Mouse (Mus musculus) neutrophil, adult 5-6 weeks (primary cell): ENCODE results near the gene Npb. TPM values are rescaled to one million over a fixed set of nuclear protein-coding genes. Genes with fewer than 3 reads are reported as not detected.
"Not testable (repeated sequence)": the region's sequence is repeated elsewhere in the genome, so short reads cannot be mapped to it uniquely, and the experiment has no call there.

Experiments used
- ATAC-seq: fragments of 151-379, 151-347 bp; 2 replicates; pipeline ENCODE4 v1.8.0; 2017; ENCODE audit warnings: mild to moderate bottlenecking, moderate TSS enrichment; ENCODE audit not compliant: insufficient number of reproducible peaks, poor library complexity, low FRiP score, severe bottlenecking; ENCODE audit errors: extremely low read depth
- total RNA-seq: library from RNA; stranded (forward); fragments of 200-1000 nt; gene quantifications from 2 replicates; pipeline ENCODE4 v1.2.3, GENCODE M21; 2017

The Npb gene
- total RNA-seq, 1 experiment from 2014 or later: not detected

- ATAC-seq: no peak
These were observed 29.5 kb upstream of the Npb start for GRCm38 (mm10) chr11:120578694-120579243.

- ATAC-seq: peak; percentile 28; the same call in 1 of the 2 replicates
These were observed 28.8 kb upstream of the Npb start for GRCm38 (mm10) chr11:120579316-120580107.

DNA sequence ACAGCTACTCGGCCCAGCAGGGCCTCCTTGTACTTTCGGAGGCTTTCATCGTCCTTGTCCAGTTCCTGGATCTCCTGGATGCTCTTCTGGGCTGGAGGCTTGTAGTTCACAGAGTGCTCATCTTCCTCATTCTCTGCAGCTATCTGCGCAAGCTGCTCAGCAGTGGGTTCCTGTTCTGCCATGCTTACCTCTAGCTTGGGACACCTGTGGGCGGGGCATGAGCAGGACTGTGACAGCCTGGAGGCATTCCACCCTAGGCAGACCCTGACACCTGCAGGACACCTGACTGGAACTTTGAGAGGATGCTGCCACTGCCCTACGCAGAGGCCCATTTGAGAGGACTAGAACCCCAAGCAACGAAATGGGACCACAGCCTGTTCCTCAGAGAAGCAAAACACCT lies 28.1 kb upstream of the Npb start:
- peak; percentile 55 for ATAC-seq

- ATAC-seq: no peak
These were observed 27.4 kb upstream of the Npb start for GRCm38 (mm10) chr11:120580871-120581331.

DNA sequence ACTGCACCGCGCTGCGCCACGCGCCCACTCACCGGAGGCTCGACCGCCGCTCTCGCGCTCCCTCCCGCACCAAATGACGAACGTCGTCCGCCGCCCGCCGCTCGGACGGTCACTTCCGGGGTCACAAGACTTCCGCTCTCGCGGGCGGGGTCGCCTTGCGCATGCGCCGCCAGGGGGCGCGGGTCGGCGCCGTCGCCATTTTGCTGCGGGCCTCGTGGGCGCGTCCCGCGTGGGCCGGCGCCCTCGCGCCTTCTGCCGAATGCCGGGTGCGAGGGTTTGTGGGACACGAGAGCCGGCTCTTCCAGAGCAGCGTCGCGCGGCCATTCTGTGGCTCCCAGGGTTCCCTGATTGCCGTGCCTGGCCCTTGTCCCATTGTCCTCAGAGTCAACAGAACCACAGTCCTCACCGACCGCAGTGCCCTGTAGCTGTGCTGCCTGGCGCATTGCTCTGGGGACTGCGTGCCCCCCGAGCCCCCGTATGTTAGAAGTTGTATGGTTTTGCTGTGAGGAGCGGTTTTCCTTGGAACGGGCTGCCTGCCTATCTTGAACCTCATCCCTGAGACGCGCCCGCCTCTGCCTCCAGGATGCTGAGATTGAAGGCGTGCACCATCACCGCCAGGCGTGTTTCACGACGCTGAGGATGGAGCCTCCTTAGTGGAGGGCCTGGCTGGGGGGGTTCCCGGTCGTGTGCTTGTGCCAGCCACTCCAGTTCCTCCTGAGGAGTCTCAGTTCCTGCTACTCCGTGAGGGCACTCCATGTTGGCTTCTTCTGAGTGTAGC lies 26.6 kb upstream of the Npb start, which contains the start of gene Arhgdia:
Gene Arhgdia, minus strand, starts transcription at position 135 of the 778 bp plus-strand sequence.
- ATAC-seq: peak; percentile 23; the same call in 1 of the 2 replicates

GRCm38 (mm10) chr11:120582268-120582981 lies 25.9 kb upstream of the Npb start:
- ATAC-seq: peak; percentile 27; the same call in 1 of the 2 replicates

GRCm38 (mm10) chr11:120582982-120583293 lies 25.3 kb upstream of the Npb start:
- ATAC-seq: not testable (repeated sequence)

- ATAC-seq: no peak
These were observed 24.3 kb upstream of the Npb start for GRCm38 (mm10) chr11:120583937-120584336.

- ATAC-seq: no peak
These were observed 19.7 kb upstream of the Npb start for GRCm38 (mm10) chr11:120588531-120588930.

GRCm38 (mm10) chr11:120597240-120598235 lies 10.7 kb upstream of the Npb start:
- ATAC-seq: no peak

DNA sequence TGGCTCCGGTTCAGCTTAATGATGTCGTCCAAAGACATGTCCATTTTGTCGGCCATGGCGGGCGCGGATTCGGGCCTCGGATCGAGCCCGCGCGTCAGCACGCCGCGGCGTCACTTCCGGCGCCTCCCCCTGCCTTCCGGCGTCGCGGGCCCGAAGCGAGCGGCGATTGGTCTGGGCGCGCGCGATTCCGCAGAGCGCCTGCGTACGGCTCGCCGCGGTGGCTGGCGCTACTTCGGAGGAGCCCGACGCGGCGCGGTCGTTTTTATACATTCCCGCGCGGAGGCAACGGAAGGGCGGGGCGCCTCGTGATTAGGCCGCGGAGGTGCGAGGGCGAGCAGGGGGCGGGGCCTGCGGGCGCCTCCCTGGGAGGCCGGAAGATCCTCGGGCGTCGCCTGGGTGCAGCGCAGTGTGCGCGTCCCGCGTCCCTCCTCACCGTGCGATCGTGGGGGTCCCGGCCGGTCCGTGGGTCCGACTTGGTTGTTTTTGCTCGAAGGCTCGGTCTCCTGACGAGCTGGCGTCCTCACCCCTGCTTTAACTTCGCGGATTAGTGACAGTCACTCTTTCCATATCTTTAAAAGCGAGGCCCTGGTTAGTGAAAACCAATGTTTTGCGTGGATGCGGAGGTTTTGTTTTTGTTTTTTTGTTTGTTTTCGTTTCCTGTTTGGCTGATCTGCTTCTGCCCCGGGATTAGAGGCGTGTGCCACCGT lies 9.8 kb upstream of the Npb start, which contains the start of the genes Alyref and Anapc11:
Gene Alyref, minus strand, starts transcription at position 83 of the 707 bp plus-strand sequence.
Gene Anapc11, plus strand, starts transcription at position 139 of the 707 bp plus-strand sequence.
- ATAC-seq: peak; percentile 92

DNA sequence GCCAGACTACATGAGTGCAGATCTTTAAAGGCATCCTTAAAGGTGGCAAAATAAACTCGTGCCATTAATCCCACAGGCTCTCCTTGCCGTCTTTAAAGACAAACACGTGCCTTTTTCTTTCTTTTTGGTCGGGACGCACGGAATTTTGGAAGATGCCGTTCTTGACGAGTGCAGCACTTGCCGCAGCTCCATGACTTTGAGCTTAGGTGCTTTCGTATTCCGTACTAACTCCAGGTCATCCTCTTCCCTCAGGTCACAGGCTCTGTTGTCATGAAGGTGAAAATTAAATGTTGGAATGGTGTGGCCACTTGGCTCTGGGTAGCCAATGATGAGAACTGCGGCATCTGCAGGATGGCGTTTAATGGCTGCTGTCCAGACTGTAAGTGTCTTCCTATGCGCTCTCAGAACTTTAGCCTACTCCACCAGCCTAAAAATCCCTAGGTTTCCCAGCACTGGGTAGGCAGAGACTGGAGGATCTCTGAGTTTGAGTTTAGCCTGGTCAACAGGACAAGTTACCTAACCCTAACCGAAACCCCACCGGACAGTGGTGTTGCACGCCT lies 9.2 kb upstream of the Npb start:
- ATAC-seq: no peak

DNA sequence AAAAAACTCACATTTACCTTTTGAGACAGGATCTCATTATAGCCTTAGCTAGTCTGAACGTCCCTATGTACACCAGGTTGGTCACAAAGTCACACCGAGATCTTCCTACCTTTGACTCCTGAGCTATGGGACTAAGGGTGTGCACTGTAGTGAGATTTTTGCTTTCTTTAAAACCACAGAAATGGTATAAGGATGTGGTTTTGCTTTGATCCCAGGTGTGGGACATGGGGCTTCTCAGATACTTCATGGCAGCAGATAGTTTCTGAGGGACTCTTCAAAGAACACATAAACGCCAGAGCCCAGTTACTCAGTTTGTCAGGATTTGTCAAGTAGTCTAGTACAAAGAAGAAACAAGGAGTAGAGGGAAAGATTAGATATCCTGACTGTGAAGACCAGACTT lies 7.6 kb upstream of the Npb start:
- no peak for ATAC-seq

DNA sequence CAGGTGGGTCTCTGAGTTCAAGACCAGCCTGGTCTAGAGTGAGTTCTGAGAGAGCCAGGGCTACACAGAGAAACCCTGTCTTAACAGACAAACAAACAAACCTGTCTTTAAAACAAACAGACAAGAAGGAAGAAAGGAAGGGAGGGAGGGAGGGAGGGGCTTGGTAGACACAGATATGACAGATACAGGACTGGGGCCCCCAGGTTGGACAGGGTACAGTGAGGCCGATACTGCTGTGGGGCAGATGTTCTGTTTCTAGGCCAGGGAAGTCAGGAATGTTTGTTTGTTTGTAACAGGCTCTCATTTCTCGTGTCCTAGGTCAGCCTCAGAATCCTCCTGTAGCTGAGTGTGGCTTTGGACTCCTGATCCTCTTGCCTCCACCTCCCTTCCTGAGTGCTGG lies 4.7 kb upstream of the Npb start:
- no peak for ATAC-seq

DNA sequence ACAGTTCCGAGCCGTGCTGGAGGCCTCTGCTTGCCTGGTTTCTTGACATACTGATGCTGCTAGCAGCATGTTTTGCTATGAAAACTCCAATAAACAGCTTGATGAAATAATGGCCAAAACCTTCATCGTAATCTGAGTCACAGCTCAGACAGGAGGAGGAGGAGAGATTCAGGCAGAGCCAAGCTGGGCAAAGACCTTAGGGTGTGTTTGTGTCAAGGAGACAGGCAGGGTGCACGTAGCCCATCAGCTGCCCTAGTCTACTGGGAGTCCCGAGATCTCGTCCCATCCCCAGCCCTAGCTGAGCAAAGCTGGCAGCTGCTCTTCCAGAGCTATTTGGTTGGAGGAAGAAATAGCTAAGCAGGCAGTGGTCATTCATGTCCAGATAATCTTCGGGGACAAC lies 2.6 kb upstream of the Npb start:
- ATAC-seq: no peak

DNA sequence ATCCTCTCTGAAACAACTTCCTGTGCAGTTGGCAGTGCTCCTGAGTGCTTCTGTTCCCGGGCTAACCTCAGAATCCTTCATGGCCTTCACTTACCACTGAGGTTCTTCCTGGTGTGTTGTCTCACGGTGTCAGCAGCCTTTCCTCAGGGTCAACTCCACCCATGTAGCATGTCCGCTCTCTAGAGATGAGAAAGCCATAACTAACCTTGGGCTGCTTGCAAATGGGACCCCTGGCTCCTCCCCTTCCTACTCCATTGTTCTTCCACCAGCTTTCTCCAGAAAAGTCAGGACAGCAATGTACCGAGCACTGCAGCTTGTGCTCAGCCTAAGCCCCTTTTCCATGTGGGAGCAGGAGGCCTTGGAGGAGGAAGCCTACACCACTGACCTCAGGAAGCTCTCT lies 1.5 kb upstream of the Npb start:
- ATAC-seq: no peak

DNA sequence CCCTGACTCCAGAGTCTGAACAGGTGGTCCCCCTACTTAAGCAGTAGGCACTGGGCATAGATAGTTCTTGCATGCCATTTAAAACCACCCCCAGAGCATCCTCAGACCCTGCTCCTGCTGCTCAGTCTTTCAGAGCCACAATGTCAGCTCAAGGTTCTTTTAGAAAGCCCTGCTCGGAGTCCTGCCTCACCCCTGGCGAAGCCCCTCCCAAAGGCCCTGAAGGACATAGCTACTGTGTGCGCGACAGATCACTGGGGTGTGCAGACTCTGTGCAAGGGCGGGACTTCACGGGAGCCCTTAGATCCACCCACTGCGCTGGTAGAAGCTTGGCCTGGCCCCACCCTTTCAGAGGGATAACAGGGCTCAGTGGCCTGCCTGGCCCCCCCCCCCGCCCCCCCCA lies 973 bp downstream of the Npb start:
- no peak for ATAC-seq
